Mouse (Mus musculus): ENCODE measurements at regions not wholly inside any gene's neighbourhood (a gene's known extent, or its start where the extent isn't known, plus 50 kb on each side); places are given as distances from the start of the nearest gene placed in this dataset.

GRCm38 (mm10) chr4:105406786-105407464, 249.8 kb downstream of the Plpp3 start:
- no peak for TF ChIP-seq CTCF (IDR thresholded peaks at IDR 0.05; ENCODE audit: borderline replicate concordance, extremely low read depth, insufficient read depth, insufficient read length)
- no peak for TF ChIP-seq POLR2A (IDR thresholded peaks at IDR 0.05; ENCODE audit: borderline replicate concordance, extremely low read depth, insufficient read depth, insufficient read length, poor library complexity, severe bottlenecking)

Data from brain, embryonic 14.5 days (tissue).